Mouse (Mus musculus) testis, postnatal 14 days (tissue): ENCODE results near the gene Slc35f4.

Experiments used
- DNase-seq: peaks from one replicate; pipeline ENCODE4 v3.0.0; 2021; ENCODE audit warnings: low spot score

The Slc35f4 gene

DNA sequence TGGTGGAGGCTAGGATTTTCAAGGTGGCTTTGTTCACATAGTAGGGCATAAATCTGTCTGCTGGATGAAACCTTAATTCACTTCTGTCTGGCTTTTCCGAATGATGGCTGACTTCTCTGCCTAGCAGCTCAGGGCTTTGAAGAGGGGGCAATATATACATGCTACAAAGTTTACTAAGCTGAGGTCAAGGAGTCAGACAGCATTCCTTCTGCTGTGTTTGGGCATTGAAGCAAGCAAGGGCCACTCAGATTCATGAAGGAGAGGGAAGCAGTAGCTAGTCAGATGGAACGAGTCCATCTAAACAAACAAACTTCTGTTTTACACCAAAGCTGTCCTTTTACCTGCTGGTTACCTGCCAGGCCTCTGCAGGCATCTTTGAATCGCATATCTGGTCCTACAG lies 248.2 kb downstream of the Slc35f4 start:
- no peak for DNase-seq

DNA sequence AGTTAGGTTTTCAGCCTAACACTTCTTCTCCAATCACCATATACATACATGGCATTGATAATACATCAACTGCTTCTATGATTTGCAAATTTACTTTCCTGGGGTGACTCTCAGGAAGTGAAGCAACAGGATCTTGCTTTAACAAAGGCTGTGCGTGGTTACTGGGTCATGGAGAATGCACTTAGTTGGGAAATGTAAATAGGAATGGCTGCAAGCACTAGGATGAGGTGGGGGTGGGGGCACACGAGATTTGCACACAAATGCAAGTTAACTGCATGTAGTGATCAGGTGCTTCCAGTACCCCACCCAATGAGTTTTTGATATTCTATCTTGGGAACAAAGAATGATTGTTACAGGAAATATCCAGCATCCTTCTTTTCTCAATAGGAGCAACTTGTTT lies 250.5 kb downstream of the Slc35f4 start:
- no peak for DNase-seq

DNA sequence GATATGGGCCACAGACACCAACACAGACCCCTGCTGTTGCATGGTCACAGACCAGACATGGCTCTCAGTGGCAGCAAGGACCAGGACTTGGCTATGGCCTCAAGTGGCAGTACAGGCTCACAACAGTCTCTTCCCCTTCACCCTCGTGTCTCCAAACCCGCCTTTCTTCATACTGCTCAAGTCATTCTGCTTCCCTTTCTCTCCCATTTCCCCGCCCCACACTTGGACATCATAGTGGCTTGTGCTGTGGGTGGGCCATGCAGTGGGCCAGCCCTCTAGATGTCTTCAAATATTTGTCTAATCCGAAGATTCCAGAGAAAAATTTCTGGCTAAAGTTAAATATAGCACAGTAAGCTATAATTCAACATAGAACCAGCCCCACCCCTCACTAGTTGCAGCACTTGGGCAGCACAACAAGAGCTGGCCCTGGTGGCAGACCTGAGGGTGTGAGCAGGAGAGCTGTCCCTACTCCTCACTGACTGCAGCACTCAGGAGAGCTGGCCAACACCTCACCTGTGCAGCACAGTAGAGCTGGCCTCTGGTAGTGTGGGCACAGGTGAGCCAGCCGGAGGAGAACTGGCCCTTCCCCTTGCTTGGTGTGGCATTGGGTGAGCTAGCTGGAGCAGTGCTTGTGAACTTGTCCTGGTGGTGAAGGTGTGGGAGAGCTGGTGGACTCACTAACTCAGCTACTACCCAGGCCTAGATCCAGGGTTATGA lies 260.4 kb downstream of the Slc35f4 start:
- no peak for DNase-seq
